Mouse (Mus musculus): Measurements from ENCODE around the gene Mfsd12. TPM values are rescaled to one million over a fixed set of nuclear protein-coding genes. Genes with fewer than 3 reads are reported as not detected.

The Mfsd12 gene
- polyA plus RNA-seq (2012; rRNA removed), result 33.1 and 39.7 TPM in 2 replicates

GRCm38 (mm10) chr10:81356991-81357844, at the start of gene Mfsd12:
Gene Mfsd12 (plus strand): TSS chr10:81357491.
- no peaks in the 10 kb centered on the region for H3K27me3 ChIP-seq (ENCODE audit: control insufficient read depth, insufficient read depth, low read length)
- H3K27ac ChIP-seq (ENCODE audit: control insufficient read depth, insufficient read depth, low read depth, low read length), result peak within 1 kb of the TSS; percentile 94
- peaks cover 26% of the 10 kb centered on the region for H3K4me1 ChIP-seq (ENCODE audit: control insufficient read depth, insufficient read depth, low read length)
- TF ChIP-seq CTCF (IDR thresholded peaks at IDR 0.05; ENCODE audit: control insufficient read depth, insufficient read depth, insufficient replicate concordance, low read depth, low read length) (no peak), POLR2A (IDR thresholded peaks at IDR 0.05; ENCODE audit: control insufficient read depth, low read depth, low read length) (peak; percentile 57; the same call in 1 of the 2 replicates)
- peak within 1 kb of the TSS; percentile 98 for H3K4me3 ChIP-seq (ENCODE audit: control insufficient read depth, low read depth, low read length)
- no peaks in the 10 kb centered on the region for H3K36me3 ChIP-seq (ENCODE audit: control insufficient read depth, insufficient read depth, low read length)

DNA sequence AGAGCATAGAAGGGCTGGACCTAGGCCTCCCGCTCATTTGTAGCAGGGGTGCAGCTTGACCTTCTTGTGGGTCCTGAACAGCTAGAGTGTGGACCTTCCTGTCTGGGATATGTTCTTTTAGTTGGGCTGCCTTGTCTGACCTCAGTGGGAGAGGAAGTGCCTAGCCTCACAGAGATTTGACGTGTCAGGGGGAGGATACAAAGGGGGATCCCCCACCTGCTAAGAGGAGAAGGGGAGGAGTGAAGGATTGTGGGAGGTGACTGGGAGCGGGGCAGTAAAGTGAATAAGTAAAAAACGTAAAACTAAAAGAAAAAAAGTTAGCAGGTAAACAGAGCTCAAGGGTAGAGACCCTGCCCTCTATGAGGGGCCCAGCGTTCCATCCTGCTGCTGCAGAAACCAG, 47.7 kb upstream of the Mfsd12 start:
- H3K4me3 ChIP-seq (ENCODE audit: control insufficient read depth, low read depth, low read length), result no peak overlapping the region
- H3K27ac ChIP-seq (ENCODE audit: control insufficient read depth, insufficient read depth, low read depth, low read length), result no peak overlapping the region
- H3K36me3 ChIP-seq (ENCODE audit: control insufficient read depth, insufficient read depth, low read length), result no peaks in the 10 kb centered on the region

DNA sequence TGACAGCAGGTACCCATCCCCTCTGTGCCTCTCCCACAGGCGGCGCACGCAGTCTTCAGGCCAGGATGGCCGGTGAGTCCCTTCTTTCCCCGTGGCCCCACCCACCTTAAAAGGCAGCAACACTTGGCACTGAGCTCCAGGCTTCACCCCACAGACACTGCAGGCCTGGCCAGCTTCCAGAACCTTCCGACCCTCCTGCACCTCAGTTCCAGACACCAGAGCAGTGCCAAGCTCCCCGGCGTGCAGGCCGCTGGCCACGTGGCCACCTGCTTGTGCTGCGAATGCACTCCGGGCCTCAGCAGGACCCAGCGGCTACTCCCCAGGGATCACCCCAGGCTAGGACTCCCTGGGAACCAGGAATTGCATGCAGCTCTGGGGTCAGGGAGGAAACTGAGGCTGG, 43.7 kb upstream of the Mfsd12 start:
- Histone ChIP-seq H3K27me3 (ENCODE audit: control insufficient read depth, insufficient read depth, low read length) (no peaks in the 10 kb centered on the region), H3K4me1 (ENCODE audit: control insufficient read depth, insufficient read depth, low read length) (peaks cover 1% of the 10 kb centered on the region), H3K4me3 (ENCODE audit: control insufficient read depth, low read depth, low read length) (no peak overlapping the region), H3K36me3 (ENCODE audit: control insufficient read depth, insufficient read depth, low read length) (no peaks in the 10 kb centered on the region), H3K27ac (ENCODE audit: control insufficient read depth, insufficient read depth, low read depth, low read length) (no peak overlapping the region)
- TF ChIP-seq POLR2A (IDR thresholded peaks at IDR 0.05; ENCODE audit: control insufficient read depth, low read depth, low read length), result no peak
- no peak for TF ChIP-seq CTCF (IDR thresholded peaks at IDR 0.05; ENCODE audit: control insufficient read depth, insufficient read depth, insufficient replicate concordance, low read depth, low read length)

More for the DNA sequence above, 47.7 kb upstream of the Mfsd12 start:
- TF ChIP-seq POLR2A (IDR thresholded peaks at IDR 0.05; ENCODE audit: control insufficient read depth, low read depth, low read length) (no peak), CTCF (IDR thresholded peaks at IDR 0.05; ENCODE audit: control insufficient read depth, insufficient read depth, insufficient replicate concordance, low read depth, low read length) (no peak)
- Histone ChIP-seq H3K4me1 (ENCODE audit: control insufficient read depth, insufficient read depth, low read length) (no peaks in the 10 kb centered on the region; the same call in 1 of the 2 replicates), H3K27me3 (ENCODE audit: control insufficient read depth, insufficient read depth, low read length) (no peaks in the 10 kb centered on the region)

- Histone ChIP-seq H3K4me1 (ENCODE audit: control insufficient read depth, insufficient read depth, low read length) (peaks cover 6% of the 10 kb centered on the region), H3K27ac (ENCODE audit: control insufficient read depth, insufficient read depth, low read depth, low read length) (no peak overlapping the region), H3K36me3 (ENCODE audit: control insufficient read depth, insufficient read depth, low read length) (no peaks in the 10 kb centered on the region), H3K27me3 (ENCODE audit: control insufficient read depth, insufficient read depth, low read length) (no peaks in the 10 kb centered on the region), H3K4me3 (ENCODE audit: control insufficient read depth, low read depth, low read length) (no peak overlapping the region)
- TF ChIP-seq POLR2A (IDR thresholded peaks at IDR 0.05; ENCODE audit: control insufficient read depth, low read depth, low read length) (no peak), CTCF (IDR thresholded peaks at IDR 0.05; ENCODE audit: control insufficient read depth, insufficient read depth, insufficient replicate concordance, low read depth, low read length) (no peak)
These were observed 43.1 kb upstream of the Mfsd12 start for GRCm38 (mm10) chr10:81314201-81314600.

- Histone ChIP-seq H3K4me3 (ENCODE audit: control insufficient read depth, low read depth, low read length) (no peak overlapping the region), H3K27ac (ENCODE audit: control insufficient read depth, insufficient read depth, low read depth, low read length) (no peak overlapping the region), H3K27me3 (ENCODE audit: control insufficient read depth, insufficient read depth, low read length) (no peaks in the 10 kb centered on the region), H3K36me3 (ENCODE audit: control insufficient read depth, insufficient read depth, low read length) (no peaks in the 10 kb centered on the region), H3K4me1 (ENCODE audit: control insufficient read depth, insufficient read depth, low read length) (peaks cover 13% of the 10 kb centered on the region)
- TF ChIP-seq CTCF (IDR thresholded peaks at IDR 0.05; ENCODE audit: control insufficient read depth, insufficient read depth, insufficient replicate concordance, low read depth, low read length), result no peak
- TF ChIP-seq POLR2A (IDR thresholded peaks at IDR 0.05; ENCODE audit: control insufficient read depth, low read depth, low read length), result no peak
These were observed 41.7 kb upstream of the Mfsd12 start for GRCm38 (mm10) chr10:81315587-81315986.

DNA sequence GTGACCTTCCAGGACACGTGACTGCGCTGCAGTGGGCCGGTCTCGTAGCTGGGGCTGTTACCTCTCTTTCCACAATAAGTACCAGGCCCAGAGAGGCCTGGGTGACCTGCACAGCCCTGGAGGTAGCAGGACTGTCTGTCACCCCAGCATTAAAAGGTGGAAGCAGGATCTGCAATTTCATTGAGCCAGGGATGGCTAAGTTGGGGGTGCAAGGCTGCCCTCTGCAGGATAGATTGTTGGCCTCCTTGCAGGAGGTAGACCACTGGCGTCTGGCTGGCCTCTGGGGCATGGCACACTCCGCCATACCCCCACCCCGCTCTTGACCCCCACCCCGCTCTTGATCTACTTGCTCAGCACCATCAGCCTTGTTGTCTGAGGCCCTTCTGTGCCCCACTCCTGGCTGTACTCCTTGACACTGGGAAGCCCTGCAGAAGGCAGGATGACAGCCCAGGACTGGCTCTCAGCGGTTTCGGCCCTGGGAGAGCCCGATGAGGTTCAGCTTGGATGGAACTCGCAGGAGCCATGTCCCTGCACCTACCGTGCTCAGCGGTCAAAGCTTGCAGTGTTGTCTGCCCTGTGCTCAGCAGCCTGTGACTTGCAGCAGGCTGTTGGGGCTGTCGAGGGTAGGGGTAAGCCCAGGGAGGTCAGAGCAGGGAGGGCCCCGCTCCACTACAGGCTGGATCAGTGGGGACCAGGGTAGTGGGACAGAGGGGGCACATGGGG, 40.8 kb upstream of the Mfsd12 start:
- TF ChIP-seq POLR2A (IDR thresholded peaks at IDR 0.05; ENCODE audit: control insufficient read depth, low read depth, low read length) (no peak), CTCF (IDR thresholded peaks at IDR 0.05; ENCODE audit: control insufficient read depth, insufficient read depth, insufficient replicate concordance, low read depth, low read length) (peak; percentile 18; the same call in 1 of the 2 replicates)
- peaks cover 13% of the 10 kb centered on the region for H3K4me1 ChIP-seq (ENCODE audit: control insufficient read depth, insufficient read depth, low read length)
- H3K27me3 ChIP-seq (ENCODE audit: control insufficient read depth, insufficient read depth, low read length), result no peaks in the 10 kb centered on the region
- no peak overlapping the region for H3K4me3 ChIP-seq (ENCODE audit: control insufficient read depth, low read depth, low read length)
- no peak overlapping the region for H3K27ac ChIP-seq (ENCODE audit: control insufficient read depth, insufficient read depth, low read depth, low read length)
- no peaks in the 10 kb centered on the region for H3K36me3 ChIP-seq (ENCODE audit: control insufficient read depth, insufficient read depth, low read length)

DNA sequence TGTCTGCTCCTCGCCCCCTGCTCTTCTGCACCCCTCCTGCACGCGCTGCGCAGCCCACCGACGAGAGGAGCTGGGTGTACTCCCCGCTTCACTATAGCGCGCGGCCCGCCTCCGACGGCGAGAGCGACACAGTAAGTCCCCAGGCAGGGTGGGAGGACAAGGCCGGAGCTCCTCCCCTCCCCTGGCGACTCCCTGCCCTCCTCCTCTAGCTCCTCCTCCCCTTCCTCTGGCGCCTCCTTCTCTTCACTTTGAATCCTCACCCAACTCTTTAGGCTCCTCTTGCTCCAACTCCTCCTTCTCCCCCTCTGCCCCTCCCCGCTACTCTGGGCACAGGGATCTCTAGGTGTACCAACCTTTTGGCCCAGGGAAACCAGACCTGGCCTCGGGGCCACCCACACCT, 40.0 kb upstream of the Mfsd12 start:
- Histone ChIP-seq H3K4me1 (ENCODE audit: control insufficient read depth, insufficient read depth, low read length) (peaks cover 13% of the 10 kb centered on the region), H3K27ac (ENCODE audit: control insufficient read depth, insufficient read depth, low read depth, low read length) (no peak overlapping the region), H3K27me3 (ENCODE audit: control insufficient read depth, insufficient read depth, low read length) (no peaks in the 10 kb centered on the region), H3K4me3 (ENCODE audit: control insufficient read depth, low read depth, low read length) (no peak overlapping the region), H3K36me3 (ENCODE audit: control insufficient read depth, insufficient read depth, low read length) (no peaks in the 10 kb centered on the region)
- TF ChIP-seq POLR2A (IDR thresholded peaks at IDR 0.05; ENCODE audit: control insufficient read depth, low read depth, low read length) (no peak), CTCF (IDR thresholded peaks at IDR 0.05; ENCODE audit: control insufficient read depth, insufficient read depth, insufficient replicate concordance, low read depth, low read length) (no peak)
